Mouse (Mus musculus): ENCODE results near the gene Olfr194. TPM values are rescaled to one million over a fixed set of nuclear protein-coding genes. Genes with fewer than 3 reads are reported as not detected.

Olfr194 gene
- total and polyA plus RNA-seq, 3 experiments: not detected

GRCm38 (mm10) chr16:59151996-59152395 is 31.1 kb upstream of the Olfr194 start:
- no peak for TF ChIP-seq MYB (IDR thresholded peaks at IDR 0.05; ENCODE audit: low read depth, low read length)
- TF ChIP-seq CTCF (IDR thresholded peaks at IDR 0.05 in 2 of 3, conservative IDR thresholded peaks at IDR 0.05 in 1 of 3; ENCODE audit: control insufficient read depth in 1 of 3, insufficient read depth in 1 of 3, low read depth in 2 of 3, low read length in 3 of 3, poor library complexity in 1 of 3, severe bottlenecking in 1 of 3): no peak
- TF ChIP-seq BHLHE40 (IDR thresholded peaks at IDR 0.05; ENCODE audit: borderline replicate concordance, low read depth, low read length): no peak
- no peak for TF ChIP-seq E2F4 (IDR thresholded peaks at IDR 0.05; ENCODE audit: borderline replicate concordance, low read depth, low read length)
- no peak for TF ChIP-seq ETS1 (IDR thresholded peaks at IDR 0.05; ENCODE audit: low read depth, low read length)
- no peak for TF ChIP-seq USF1 (IDR thresholded peaks at IDR 0.05; ENCODE audit: low read depth, low read length)
- TF ChIP-seq ZNF384 (IDR thresholded peaks at IDR 0.05; ENCODE audit: low read depth, low read length): no peak
- no peak for TF ChIP-seq UBTF (IDR thresholded peaks at IDR 0.05; ENCODE audit: borderline replicate concordance, insufficient read depth, low read depth, low read length)
- no peak for TF ChIP-seq ZMIZ1 (IDR thresholded peaks at IDR 0.05; ENCODE audit: low read depth, low read length)
- no peak overlapping the region for H3K9ac ChIP-seq (ENCODE audit: control insufficient read depth, low read depth, low read length, poor library complexity, severe bottlenecking)

DNA sequence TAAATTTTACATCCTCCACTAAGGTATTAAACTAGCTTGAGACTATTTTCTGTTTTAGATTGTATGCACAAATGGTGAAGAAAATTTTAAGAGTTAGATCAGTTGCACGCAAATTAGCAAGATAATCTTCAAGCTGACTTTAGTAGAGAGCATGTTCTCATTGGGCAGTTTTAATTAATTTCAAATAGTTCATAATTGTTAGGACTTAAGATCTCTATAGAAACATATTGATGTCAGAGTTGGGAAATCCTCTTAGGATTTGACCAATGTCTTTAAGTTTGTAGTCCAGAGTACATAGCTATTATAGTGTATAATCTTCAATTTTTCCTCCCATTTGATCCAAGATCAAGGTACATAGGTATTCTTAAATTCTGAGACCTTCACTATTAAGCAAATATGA is 25.9 kb upstream of the Olfr194 start, which contains the start of gene Olfr195:
Olfr195 (plus strand) TSS at position 301 of the 400 bp plus-strand sequence.
- Histone ChIP-seq H3K36me3 (ENCODE audit: control insufficient read depth in 1 of 2, insufficient read depth in 2 of 2, low read length in 2 of 2) (no peaks in the 10 kb centered on the region), H3K27me3 (ENCODE audit: control insufficient read depth in 1 of 2, insufficient read depth in 2 of 2, low read length in 2 of 2) (no peaks in the 10 kb centered on the region), H3K4me3 (ENCODE audit: control insufficient read depth in 1 of 2, insufficient read depth in 1 of 2, low read depth in 2 of 2, low read length in 2 of 2) (no peak within 1 kb of the TSS), H3K9me3 (replicated peaks; ENCODE audit: insufficient read depth, low read length) (no peaks in the 10 kb centered on the region), H3K9ac (ENCODE audit: control insufficient read depth, low read depth, low read length, poor library complexity, severe bottlenecking) (no peak within 1 kb of the TSS), H3K27ac (ENCODE audit: control insufficient read depth, low read depth, low read length) (no peak within 1 kb of the TSS), H3K4me1 (ENCODE audit: control insufficient read depth in 1 of 2, insufficient read depth in 2 of 2, low read length in 2 of 2) (no peaks in the 10 kb centered on the region), H3K79me2 (ENCODE audit: control insufficient read depth, insufficient read depth, low read length, poor library complexity) (no peaks in the 10 kb centered on the region)
- no peak for DNase-seq (ENCODE audit: low read depth, low spot score)
- no peak for TF ChIP-seq MXI1 (IDR thresholded peaks at IDR 0.05; ENCODE audit: low read depth, low read length)
- TF ChIP-seq GATA1 (IDR thresholded peaks at IDR 0.05; ENCODE audit: low read depth, low read length): no peak
- TF ChIP-seq BHLHE40 (IDR thresholded peaks at IDR 0.05; ENCODE audit: borderline replicate concordance, low read depth, low read length): no peak
- TF ChIP-seq GABPA (IDR thresholded peaks at IDR 0.05; ENCODE audit: low read depth, low read length): no peak
- TF ChIP-seq MYB (IDR thresholded peaks at IDR 0.05; ENCODE audit: low read depth, low read length): no peak
- TF ChIP-seq EP300 (IDR thresholded peaks at IDR 0.05; ENCODE audit: low read depth in 1 of 2, low read length in 2 of 2): no peak
- TF ChIP-seq CTCF (IDR thresholded peaks at IDR 0.05 in 2 of 3, conservative IDR thresholded peaks at IDR 0.05 in 1 of 3; ENCODE audit: control insufficient read depth in 1 of 3, insufficient read depth in 1 of 3, low read depth in 2 of 3, low read length in 3 of 3, poor library complexity in 1 of 3, severe bottlenecking in 1 of 3): no peak
- TF ChIP-seq ETS1 (IDR thresholded peaks at IDR 0.05; ENCODE audit: low read depth, low read length): no peak
- no peak for TF ChIP-seq ZMIZ1 (IDR thresholded peaks at IDR 0.05; ENCODE audit: low read depth, low read length)
- TF ChIP-seq ZKSCAN1 (IDR thresholded peaks at IDR 0.05; ENCODE audit: low read depth, low read length): no peak
- no peak for TF ChIP-seq TBP (IDR thresholded peaks at IDR 0.05; ENCODE audit: low read depth, low read length)
- TF ChIP-seq RAD21 (IDR thresholded peaks at IDR 0.05; ENCODE audit: low read depth, low read length): no peak
- no peak for TF ChIP-seq USF1 (IDR thresholded peaks at IDR 0.05; ENCODE audit: low read depth, low read length)
- no peak for TF ChIP-seq ZNF384 (IDR thresholded peaks at IDR 0.05; ENCODE audit: low read depth, low read length)
- no peak for TF ChIP-seq POLR2AphosphoS5 (IDR thresholded peaks at IDR 0.05; ENCODE audit: borderline replicate concordance, low read depth, low read length)
- no peak for TF ChIP-seq ZC3H11A (IDR thresholded peaks at IDR 0.05; ENCODE audit: low read depth, low read length)

More at GRCm38 (mm10) chr16:59151996-59152395, 31.1 kb upstream of the Olfr194 start:
- no peak overlapping the region for H3K4me3 ChIP-seq (ENCODE audit: control insufficient read depth in 1 of 2, insufficient read depth in 1 of 2, low read depth in 2 of 2, low read length in 2 of 2)
- no peaks in the 10 kb centered on the region for H3K9me3 ChIP-seq (replicated peaks; ENCODE audit: insufficient read depth, low read length)
- no peaks in the 10 kb centered on the region for H3K79me2 ChIP-seq (ENCODE audit: control insufficient read depth, insufficient read depth, low read length, poor library complexity)
- no peak for DNase-seq (ENCODE audit: low read depth, low spot score)
- no peaks in the 10 kb centered on the region for H3K36me3 ChIP-seq (ENCODE audit: control insufficient read depth in 1 of 2, insufficient read depth in 2 of 2, low read length in 2 of 2)
- no peaks in the 10 kb centered on the region for H3K27me3 ChIP-seq (ENCODE audit: control insufficient read depth in 1 of 2, insufficient read depth in 2 of 2, low read length in 2 of 2)
- no peaks in the 10 kb centered on the region for H3K4me1 ChIP-seq (ENCODE audit: control insufficient read depth in 1 of 2, insufficient read depth in 2 of 2, low read length in 2 of 2)
- H3K27ac ChIP-seq (ENCODE audit: control insufficient read depth, low read depth, low read length): no peak overlapping the region
